Mouse (Mus musculus) kidney, embryonic 16.5 days (tissue): ENCODE results near the gene Cnot2. TPM values are rescaled to one million over a fixed set of nuclear protein-coding genes. Genes with fewer than 3 reads are reported as not detected.

Source experiments
- ATAC-seq: fragments of 200-750 bp; cut with Nextera tagmentation; 2 replicates; pipeline ENCODE4 v1.8.0; 2017; ENCODE audit warnings: moderate TSS enrichment; ENCODE audit not compliant: low FRiP score, low TSS enrichment
- H3K27ac ChIP-seq: fragments of 300-500 bp; sonication (generic); 2 replicates; pipeline ENCODE4 v1.5.1; 2014; ENCODE audit warnings: low read length
- H3K27me3 ChIP-seq: fragments of 300-500 bp; sonication (generic); 2 replicates; pipeline ENCODE4 v1.6.1; 2014; ENCODE audit warnings: low read length, control low read depth, mixed read lengths; ENCODE audit not compliant: insufficient read depth
- H3K36me3 ChIP-seq: fragments of 300-500 bp; sonication (generic); 2 replicates; pipeline ENCODE4 v1.6.1; 2014; ENCODE audit warnings: low read length, control low read depth, mixed read lengths; ENCODE audit not compliant: insufficient read depth
- H3K4me1 ChIP-seq: fragments of 300-500 bp; sonication (generic); 2 replicates; pipeline ENCODE4 v1.6.1; 2014; ENCODE audit warnings: low read length, control low read depth, mixed read lengths; ENCODE audit not compliant: insufficient read depth
- H3K4me2 ChIP-seq: fragments of 300-500 bp; sonication (generic); replicated peaks from 2 replicates; pipeline ENCODE4 v1.6.1; 2014; ENCODE audit warnings: low read depth, low read length
- H3K4me3 ChIP-seq: fragments of 300-500 bp; sonication (generic); 2 replicates; pipeline ENCODE4 v1.5.1; 2014; ENCODE audit warnings: mild to moderate bottlenecking, low read length
- H3K9ac ChIP-seq: fragments of 300-500 bp; sonication (generic); replicated peaks from 2 replicates; pipeline ENCODE4 v1.6.1; 2014; ENCODE audit warnings: low read length
- H3K9me3 ChIP-seq: fragments of 300-500 bp; sonication (generic); 2 replicates; pipeline ENCODE4 v1.6.1; 2016; ENCODE audit warnings: low read length, control low read depth
- WGBS: fragments of 180-500 bp; shearing (Covaris S2); extraction: QIAGEN DNeasy Blood & Tissue Kit; methylation state at CpG from one replicate; pipeline ENCODE4 v1.1.7; 2014; 5-methylcytosine and 5-hydroxymethylcytosine counted together
- polyA plus RNA-seq: library from polyadenylated mRNA; unstranded; fragments of >200 nt; fragmentation: Nextera tagmentation; extraction: Ambion mirVana; gene quantifications from 2 replicates; pipeline ENCODE4 v1.2.1, GENCODE M21; 2015

Cnot2 gene
- polyA plus RNA-seq, 1 experiment from 2014 or later, result 108 TPM

- no peaks in the 10 kb centered on the region for H3K9me3 ChIP-seq
- no peak for ATAC-seq
- no peak overlapping the region for H3K4me2 ChIP-seq
- no peaks in the 10 kb centered on the region for H3K36me3 ChIP-seq
- peaks cover 4% of the 10 kb centered on the region; the same call in 1 of the 2 replicates for H3K4me1 ChIP-seq
- no peaks in the 10 kb centered on the region for H3K27me3 ChIP-seq
- 64% methylated on average over 5 of the region's 5 CpGs for WGBS
- no peak overlapping the region for H3K4me3 ChIP-seq
- no peak overlapping the region for H3K9ac ChIP-seq
- no peak overlapping the region for H3K27ac ChIP-seq
These were observed 40.6 kb downstream of the Cnot2 start for GRCm38 (mm10) chr10:116540750-116541149.

GRCm38 (mm10) chr10:116537495-116537894 lies 43.8 kb downstream of the Cnot2 start:
- Histone ChIP-seq H3K4me3 (no peak overlapping the region), H3K4me1 (peaks cover 7% of the 10 kb centered on the region; the same call in 1 of the 2 replicates), H3K9me3 (no peaks in the 10 kb centered on the region), H3K9ac (no peak overlapping the region), H3K4me2 (no peak overlapping the region), H3K27me3 (no peaks in the 10 kb centered on the region), H3K36me3 (no peaks in the 10 kb centered on the region), H3K27ac (no peak overlapping the region)
- no peak for ATAC-seq
- 93% methylated on average over 3 of the region's 3 CpGs for WGBS

GRCm38 (mm10) chr10:116534278-116534677 lies 47.0 kb downstream of the Cnot2 start:
- H3K27me3 ChIP-seq, result no peaks in the 10 kb centered on the region
- H3K9ac ChIP-seq, result no peak overlapping the region
- H3K4me2 ChIP-seq, result no peak overlapping the region
- H3K27ac ChIP-seq, result no peak overlapping the region
- no peaks in the 10 kb centered on the region for H3K36me3 ChIP-seq
- no peaks in the 10 kb centered on the region for H3K9me3 ChIP-seq
- H3K4me1 ChIP-seq, result peaks cover 7% of the 10 kb centered on the region; the same call in 1 of the 2 replicates
- no peak overlapping the region for H3K4me3 ChIP-seq
- no peak for ATAC-seq
- 67% methylated on average over 3 of the region's 3 CpGs for WGBS

- ATAC-seq, result no peak
- no peak overlapping the region for H3K4me3 ChIP-seq
- H3K4me2 ChIP-seq, result no peak overlapping the region
- no peaks in the 10 kb centered on the region for H3K9me3 ChIP-seq
- H3K4me1 ChIP-seq, result 0 out of 2 replicates have a peak, but pooled peaks cover 3% of the 10 kb centered on the region
- no peak overlapping the region for H3K27ac ChIP-seq
- H3K27me3 ChIP-seq, result no peaks in the 10 kb centered on the region
- H3K36me3 ChIP-seq, result 0 out of 2 replicates have a peak, but pooled peaks cover 1% of the 10 kb centered on the region
- no peak overlapping the region for H3K9ac ChIP-seq
- 74% methylated on average over 3 of the region's 3 CpGs for WGBS
These were observed 48.8 kb downstream of the Cnot2 start for GRCm38 (mm10) chr10:116532561-116532960.

- H3K9me3 ChIP-seq, result no peaks in the 10 kb centered on the region
- H3K27me3 ChIP-seq, result no peaks in the 10 kb centered on the region
- 91% methylated on average over 3 of the region's 3 CpGs for WGBS
- no peak for ATAC-seq
- H3K4me3 ChIP-seq, result no peak overlapping the region
- 0 out of 2 replicates have a peak, but pooled peaks cover 2% of the 10 kb centered on the region for H3K36me3 ChIP-seq
- H3K4me2 ChIP-seq, result no peak overlapping the region
- H3K9ac ChIP-seq, result no peak overlapping the region
- no peak overlapping the region for H3K27ac ChIP-seq
- 0 out of 2 replicates have a peak, but pooled peaks cover 3% of the 10 kb centered on the region for H3K4me1 ChIP-seq
These were observed 50.2 kb downstream of the Cnot2 start for GRCm38 (mm10) chr10:116531063-116531462.

GRCm38 (mm10) chr10:116519588-116519987 lies 61.7 kb downstream of the Cnot2 start:
- Histone ChIP-seq H3K9ac (no peak overlapping the region), H3K36me3 (no peaks in the 10 kb centered on the region), H3K27ac (no peak overlapping the region), H3K4me3 (no peak overlapping the region), H3K27me3 (no peaks in the 10 kb centered on the region), H3K9me3 (no peaks in the 10 kb centered on the region), H3K4me1 (no peaks in the 10 kb centered on the region; the same call in 1 of the 2 replicates), H3K4me2 (no peak overlapping the region)
- WGBS, result 74% methylated on average over 1 of the region's 1 CpGs
- ATAC-seq, result no peak

GRCm38 (mm10) chr10:116515590-116515989 lies 65.7 kb downstream of the Cnot2 start:
- H3K4me3 ChIP-seq, result no peak overlapping the region
- H3K27ac ChIP-seq, result no peak overlapping the region
- H3K9me3 ChIP-seq, result no peaks in the 10 kb centered on the region
- no peak overlapping the region for H3K4me2 ChIP-seq
- H3K4me1 ChIP-seq, result no peaks in the 10 kb centered on the region; the same call in 1 of the 2 replicates
- no peak for ATAC-seq
- no peaks in the 10 kb centered on the region for H3K36me3 ChIP-seq
- no peak overlapping the region for H3K9ac ChIP-seq
- no peaks in the 10 kb centered on the region for H3K27me3 ChIP-seq
- WGBS, result 93% methylated on average over 6 of the region's 6 CpGs

- H3K27me3 ChIP-seq, result no peaks in the 10 kb centered on the region
- H3K4me1 ChIP-seq, result no peaks in the 10 kb centered on the region; the same call in 1 of the 2 replicates
- H3K9me3 ChIP-seq, result no peaks in the 10 kb centered on the region
- ATAC-seq, result no peak
- 92% methylated on average over 4 of the region's 4 CpGs for WGBS
- H3K4me3 ChIP-seq, result no peak overlapping the region
- H3K27ac ChIP-seq, result no peak overlapping the region
- no peak overlapping the region for H3K4me2 ChIP-seq
- no peak overlapping the region for H3K9ac ChIP-seq
- H3K36me3 ChIP-seq, result no peaks in the 10 kb centered on the region
These were observed 66.2 kb downstream of the Cnot2 start for GRCm38 (mm10) chr10:116515158-116515557.

- Histone ChIP-seq H3K4me3 (no peak overlapping the region), H3K27ac (no peak overlapping the region), H3K4me1 (no peaks in the 10 kb centered on the region), H3K36me3 (no peaks in the 10 kb centered on the region), H3K9me3 (no peaks in the 10 kb centered on the region), H3K9ac (no peak overlapping the region), H3K4me2 (no peak overlapping the region), H3K27me3 (no peaks in the 10 kb centered on the region)
- 82% methylated on average over 7 of the region's 7 CpGs for WGBS
- no peak for ATAC-seq
These were observed 68.1 kb downstream of the Cnot2 start for GRCm38 (mm10) chr10:116513254-116513635.

- no peaks in the 10 kb centered on the region for H3K27me3 ChIP-seq
- no peak overlapping the region for H3K4me3 ChIP-seq
- H3K4me2 ChIP-seq, result no peak overlapping the region
- H3K9ac ChIP-seq, result no peak overlapping the region
- WGBS, result 90% methylated on average over 11 of the region's 11 CpGs
- no peaks in the 10 kb centered on the region for H3K9me3 ChIP-seq
- H3K4me1 ChIP-seq, result no peaks in the 10 kb centered on the region
- ATAC-seq, result no peak
- no peak overlapping the region for H3K27ac ChIP-seq
- H3K36me3 ChIP-seq, result no peaks in the 10 kb centered on the region
These were observed 68.6 kb downstream of the Cnot2 start for GRCm38 (mm10) chr10:116512521-116513253.
